Mouse (Mus musculus) intestine, embryonic 14.5 days (tissue): ENCODE data around the gene Pif1. TPM values are rescaled to one million over a fixed set of nuclear protein-coding genes. Genes with fewer than 3 reads are reported as not detected.

Source experiments
- ATAC-seq: fragments of 200-750 bp; cut with Nextera tagmentation; replicated peaks from 2 replicates; pipeline ENCODE4 v1.8.0; 2017; ENCODE audit warnings: low read depth, moderate number of reproducible peaks, moderate TSS enrichment, moderate library complexity; ENCODE audit not compliant: low FRiP score, low TSS enrichment
- DNase-seq: peaks from one replicate; pipeline ENCODE4 v3.0.0-alpha.2; 2018; ENCODE audit warnings: low spot score
- H3K27ac ChIP-seq: fragments of 300-500 bp; sonication (generic); 2 replicates; pipeline ENCODE4 v1.5.1; 2014; ENCODE audit warnings: low read depth, mild to moderate bottlenecking, control low read depth
- H3K27me3 ChIP-seq: fragments of 300-500 bp; sonication (generic); replicated peaks from 2 replicates; pipeline ENCODE4 v1.6.1; 2014; ENCODE audit warnings: low read length, control low read depth; ENCODE audit not compliant: control insufficient read depth, insufficient read depth
- H3K36me3 ChIP-seq: fragments of 300-500 bp; sonication (generic); 2 replicates; pipeline ENCODE4 v1.6.1; 2014; ENCODE audit warnings: low read length, control low read depth; ENCODE audit not compliant: control insufficient read depth, insufficient read depth
- H3K4me1 ChIP-seq: fragments of 300-500 bp; sonication (generic); replicated peaks from 2 replicates; pipeline ENCODE4 v1.6.1; 2014; ENCODE audit warnings: low read length, control low read depth, mixed read lengths; ENCODE audit not compliant: control insufficient read depth, insufficient read depth
- H3K4me2 ChIP-seq: fragments of 300-500 bp; sonication (generic); 2 replicates; pipeline ENCODE4 v1.6.1; 2014; ENCODE audit warnings: low read length
- H3K4me3 ChIP-seq: fragments of 300-500 bp; sonication (generic); 2 replicates; pipeline ENCODE4 v1.5.1; 2014; ENCODE audit warnings: low read depth, low read length, control low read depth, mixed read lengths
- H3K9ac ChIP-seq: fragments of 300-500 bp; sonication (generic); 2 replicates; pipeline ENCODE4 v1.6.1; 2014; ENCODE audit warnings: mild to moderate bottlenecking, low read length
- H3K9me3 ChIP-seq: fragments of 300-500 bp; sonication (generic); 2 replicates; pipeline ENCODE4 v1.6.1; 2016; ENCODE audit warnings: low read length, control low read depth; ENCODE audit not compliant: control insufficient read depth
- WGBS: fragments of 180-500 bp; shearing (Covaris S2); extraction: QIAGEN DNeasy Blood & Tissue Kit; methylation state at CpG from one replicate; pipeline ENCODE4 v1.1.7; 2014; 5-methylcytosine and 5-hydroxymethylcytosine counted together
- polyA plus RNA-seq: library from polyadenylated mRNA; unstranded; fragments of >200 nt; fragmentation: Nextera tagmentation; extraction: Ambion mirVana; gene quantifications from 2 replicates; pipeline ENCODE4 v1.2.1, GENCODE M21; 2014

The Pif1 gene
- polyA plus RNA-seq, 1 experiment from 2014 or later: 8.1 TPM

DNA sequence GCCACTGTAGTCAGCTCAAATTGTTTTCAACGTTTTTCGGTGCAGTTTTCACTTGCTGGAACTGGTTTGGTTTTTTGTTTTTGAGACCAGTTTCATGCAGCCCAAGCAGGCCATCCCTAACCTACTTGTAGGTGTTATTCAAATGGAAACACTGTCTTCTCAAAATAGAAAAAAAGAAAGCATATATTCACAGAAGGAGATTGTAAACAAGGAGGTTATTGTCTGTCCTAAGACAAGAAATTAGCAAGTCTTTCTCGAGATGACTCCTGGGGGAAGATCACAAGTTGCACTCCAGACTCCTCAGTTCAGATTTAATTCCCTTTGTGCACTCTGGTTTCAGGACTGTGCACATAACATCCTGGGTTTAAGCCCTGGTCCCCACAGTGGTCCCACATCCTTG is 32.4 kb downstream of the Pif1 start:
- H3K27me3 ChIP-seq: no peaks in the 10 kb centered on the region
- H3K4me2 ChIP-seq: no peak overlapping the region
- H3K9me3 ChIP-seq: no peaks in the 10 kb centered on the region
- H3K9ac ChIP-seq: no peak overlapping the region
- H3K4me3 ChIP-seq: no peak overlapping the region
- 58% methylated on average over 3 of the region's 3 CpGs for WGBS
- H3K36me3 ChIP-seq: no peaks in the 10 kb centered on the region
- ATAC-seq (no peak), DNase-seq (no peak)
- no peak overlapping the region for H3K27ac ChIP-seq
- no peaks in the 10 kb centered on the region for H3K4me1 ChIP-seq

DNA sequence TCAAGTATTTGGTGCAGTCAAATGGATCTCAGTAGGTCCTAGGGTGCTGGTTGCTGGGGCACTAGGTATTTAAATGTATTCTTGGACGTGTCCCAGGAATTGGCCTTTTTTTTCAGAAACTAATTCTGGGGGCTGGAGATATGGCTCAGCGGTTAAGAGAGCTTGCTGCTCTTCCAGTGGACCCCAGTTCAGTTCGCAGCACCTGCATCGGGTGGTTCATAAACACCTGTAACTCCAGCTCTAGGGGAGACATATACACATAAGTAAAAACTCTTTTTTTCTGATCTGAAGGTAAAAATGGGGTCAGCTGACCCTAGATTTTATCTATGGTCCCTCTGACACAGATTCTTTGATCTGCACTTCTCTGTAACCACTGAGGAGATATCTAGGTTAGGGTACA is 34.2 kb downstream of the Pif1 start:
- Histone ChIP-seq H3K27me3 (no peaks in the 10 kb centered on the region), H3K9ac (no peak overlapping the region), H3K4me3 (no peak overlapping the region), H3K4me2 (no peak overlapping the region), H3K9me3 (no peaks in the 10 kb centered on the region), H3K36me3 (no peaks in the 10 kb centered on the region), H3K4me1 (no peaks in the 10 kb centered on the region), H3K27ac (no peak overlapping the region)
- DNase-seq (no peak), ATAC-seq (no peak)
- WGBS: 90% methylated on average over 4 of the region's 4 CpGs

DNA sequence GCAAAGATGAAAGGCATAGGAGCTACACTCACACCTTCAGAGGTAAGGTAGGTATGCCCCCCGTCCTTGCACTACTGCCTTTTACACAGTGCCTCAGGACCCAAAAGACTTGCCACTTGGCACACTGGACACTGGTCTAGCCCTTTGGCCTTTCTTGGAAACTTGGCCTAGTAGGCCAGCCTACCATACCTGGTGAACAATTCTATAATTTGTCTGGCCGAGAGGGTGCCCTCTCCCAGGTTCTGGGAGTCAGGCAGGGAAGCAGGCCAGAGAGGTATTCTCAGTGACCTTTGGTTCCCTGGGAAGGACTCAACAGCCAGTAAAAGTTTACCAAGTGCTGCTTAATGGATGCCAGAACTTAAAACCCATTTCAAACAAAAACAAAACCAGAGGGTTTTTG is 34.7 kb downstream of the Pif1 start:
- Histone ChIP-seq H3K9ac (no peak overlapping the region), H3K27ac (no peak overlapping the region), H3K36me3 (no peaks in the 10 kb centered on the region), H3K9me3 (no peaks in the 10 kb centered on the region), H3K4me1 (no peaks in the 10 kb centered on the region), H3K4me2 (no peak overlapping the region), H3K4me3 (no peak overlapping the region), H3K27me3 (no peaks in the 10 kb centered on the region)
- WGBS: 83% methylated on average over 2 of the region's 2 CpGs
- DNase-seq (no peak), ATAC-seq (no peak)

DNA sequence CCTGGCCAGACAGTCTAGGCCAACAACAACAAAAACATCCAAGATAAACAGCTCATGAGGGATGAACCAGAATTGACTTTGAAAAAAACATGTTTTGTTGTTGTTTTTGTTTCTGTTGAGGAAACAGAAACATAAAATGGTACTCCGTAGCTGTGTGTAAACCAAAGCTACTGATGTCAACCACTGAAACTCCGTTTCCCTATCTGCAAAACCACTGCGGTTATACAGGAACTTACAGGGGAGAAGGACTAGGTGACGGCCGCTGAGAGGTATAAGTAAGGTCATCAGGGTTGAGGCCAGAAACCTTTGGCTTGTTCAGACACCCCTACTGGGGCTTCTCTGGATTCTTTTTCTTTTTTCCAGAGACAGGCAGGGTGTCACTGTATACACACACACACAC is 35.9 kb downstream of the Pif1 start:
- Histone ChIP-seq H3K27ac (no peak overlapping the region), H3K4me2 (no peak overlapping the region), H3K4me1 (no peaks in the 10 kb centered on the region), H3K27me3 (peaks cover 6% of the 10 kb centered on the region; the same call in 1 of the 2 replicates), H3K9me3 (no peaks in the 10 kb centered on the region), H3K36me3 (no peaks in the 10 kb centered on the region), H3K4me3 (no peak overlapping the region), H3K9ac (no peak overlapping the region)
- ATAC-seq (no peak), DNase-seq (no peak)
- WGBS: 85% methylated on average over 5 of the region's 5 CpGs

GRCm38 (mm10) chr9:65624266-65624665 is 37.3 kb downstream of the Pif1 start:
- Histone ChIP-seq H3K4me2 (no peak overlapping the region), H3K27ac (no peak overlapping the region), H3K27me3 (peaks cover 18% of the 10 kb centered on the region; the same call in 1 of the 2 replicates), H3K4me1 (no peaks in the 10 kb centered on the region; the same call in 1 of the 2 replicates), H3K4me3 (no peak overlapping the region), H3K9ac (no peak overlapping the region), H3K36me3 (no peaks in the 10 kb centered on the region), H3K9me3 (no peaks in the 10 kb centered on the region)
- DNase-seq (no peak), ATAC-seq (no peak)
- 72% methylated on average over 2 of the region's 2 CpGs for WGBS

DNA sequence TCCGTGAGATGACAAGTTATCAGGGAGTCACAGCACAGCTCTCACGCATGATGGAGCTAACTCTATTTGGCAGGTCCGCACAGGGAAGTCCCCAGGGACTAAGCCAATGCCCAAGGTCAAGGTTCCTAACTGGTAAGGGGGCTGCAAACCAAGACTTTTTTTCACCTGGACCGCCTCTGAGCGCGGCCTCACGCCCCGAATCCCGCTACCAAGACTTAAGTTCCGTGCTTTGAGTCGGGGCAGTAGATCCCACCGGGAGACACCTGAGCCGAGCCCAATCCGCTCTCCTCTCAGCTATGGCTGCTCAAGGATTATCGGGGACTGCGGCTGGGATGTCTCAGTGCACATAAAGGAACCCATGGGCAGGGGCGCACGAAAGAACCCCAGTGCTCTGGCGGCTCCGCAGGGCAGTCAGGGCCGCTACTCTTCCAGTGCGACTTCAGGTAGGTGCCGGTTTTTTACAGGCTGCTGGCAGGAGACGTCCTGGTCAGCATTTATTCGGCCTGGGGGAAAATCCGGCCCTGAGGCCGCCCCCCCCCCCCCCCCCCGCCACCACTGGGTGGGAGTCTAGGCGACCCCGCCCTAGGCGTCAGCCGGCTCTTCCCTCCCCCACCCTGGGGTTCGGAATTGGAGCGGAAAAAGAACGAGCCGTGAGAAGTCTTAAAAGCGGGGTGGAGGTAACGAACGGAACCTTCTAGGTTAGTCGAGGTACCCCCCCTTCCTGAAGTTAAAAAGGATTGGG is 42.2 kb downstream of the Pif1 start, which contains the start of gene Rbpms2:
Gene Rbpms2, plus strand, starts transcription at position 624 of the 742 bp plus-strand sequence.
- Histone ChIP-seq H3K4me3 (peak within 1 kb of the TSS; percentile 77), H3K9me3 (no peaks in the 10 kb centered on the region), H3K4me2 (peak within 1 kb of the TSS; percentile 95), H3K36me3 (no peaks in the 10 kb centered on the region), H3K27me3 (peaks cover 21% of the 10 kb centered on the region), H3K9ac (peak within 1 kb of the TSS; percentile 70), H3K4me1 (peaks cover 10% of the 10 kb centered on the region; the same call in 1 of the 2 replicates), H3K27ac (peak within 1 kb of the TSS; percentile 64)
- peak; percentile 72 for DNase-seq
- 2% methylated on average over 34 of the region's 40 CpGs for WGBS
- ATAC-seq: no peak

GRCm38 (mm10) chr9:65629767-65630630 is 43.0 kb downstream of the Pif1 start:
- peak; percentile 84 for DNase-seq

GRCm38 (mm10) chr9:65630631-65631353 is 43.8 kb downstream of the Pif1 start:
- WGBS: under 1% methylated on average over 69 of the region's 78 CpGs
- H3K27me3 ChIP-seq: peaks cover 21% of the 10 kb centered on the region
- H3K4me2 ChIP-seq: peak overlapping the region; percentile 95
- DNase-seq (peak; percentile 70), ATAC-seq (peak; percentile 86)
- peak overlapping the region; percentile 70 for H3K9ac ChIP-seq
- peak overlapping the region; percentile 64 for H3K27ac ChIP-seq
- peaks cover 10% of the 10 kb centered on the region; the same call in 1 of the 2 replicates for H3K4me1 ChIP-seq
- H3K36me3 ChIP-seq: no peaks in the 10 kb centered on the region
- peak overlapping the region; percentile 77 for H3K4me3 ChIP-seq
- H3K9me3 ChIP-seq: no peaks in the 10 kb centered on the region

More at GRCm38 (mm10) chr9:65629767-65630630, 43.0 kb downstream of the Pif1 start:
- H3K36me3 ChIP-seq: no peaks in the 10 kb centered on the region
- H3K4me2 ChIP-seq: peak overlapping the region; percentile 95
- ATAC-seq: peak; percentile 91
- H3K27ac ChIP-seq: peak overlapping the region; percentile 64
- peaks cover 21% of the 10 kb centered on the region for H3K27me3 ChIP-seq
- peak overlapping the region; percentile 77 for H3K4me3 ChIP-seq
- under 1% methylated on average over 51 of the region's 83 CpGs for WGBS
- peaks cover 10% of the 10 kb centered on the region; the same call in 1 of the 2 replicates for H3K4me1 ChIP-seq
- H3K9ac ChIP-seq: peak overlapping the region; percentile 70
- no peaks in the 10 kb centered on the region for H3K9me3 ChIP-seq
